Mouse (Mus musculus) embryonic fibroblast, embryonic 13.5 days (primary cell): ENCODE results near the gene Gabbr2.

Experiments used
- CTCF ChIP-seq: IDR thresholded peaks from 2 replicates; pipeline ENCODE4 v1.5.1; 2011; ENCODE audit warnings: mild to moderate bottlenecking, control low read depth, low read length, moderate library complexity, borderline replicate concordance; ENCODE audit not compliant: insufficient read depth
- POLR2A ChIP-seq: IDR thresholded peaks from 2 replicates; pipeline ENCODE4 v1.6.1; 2011; ENCODE audit warnings: low read depth, mild to moderate bottlenecking, control low read depth, low read length, moderate library complexity

- TF ChIP-seq CTCF (peak; percentile 23; the same call in 1 of the 2 replicates), POLR2A (no peak)
Observed at GRCm38 (mm10) chr4:46781109-46781508, 210.6 kb downstream of the Gabbr2 start.
